Comparison of ENCODE assay signal across 17 mouse cellular contexts in genomic region chr6:137126861-137127260, GRCm38 (mm10). TPM values are rescaled to one million over a fixed set of nuclear protein-coding genes. Genes with fewer than 3 reads are reported as not detected.
DNase-seq lines count a peak whose midpoint lies in the region; ATAC-seq and TF ChIP-seq lines count a peak whose summit lies in the region.
"Had no signal": no experiment of that assay in that cellular context is flagged by ENCODE, and none has a peak within 500 bp of the region (broad histone marks: within the 10 kb centered on the region; RNA-seq: fewer than 3 reads in every experiment).

No protein-coding gene starts in this region.

- no peaks in the 10 kb centered on the region for H3K36me3 ChIP-seq in intestine, embryonic 14.5 days (ENCODE audit: control insufficient read depth, insufficient read depth, low read length)
- no peaks in the 10 kb centered on the region for H3K36me3 ChIP-seq in intestine, postnatal 0 days (ENCODE audit: control insufficient read depth, insufficient read depth)
- H3K36me3 ChIP-seq in lung, embryonic 16.5 days (ENCODE audit: control insufficient read depth, insufficient read depth, low read length) = no peaks in the 10 kb centered on the region
- H3K36me3 ChIP-seq in intestine, embryonic 15.5 days = no peaks in the 10 kb centered on the region
- H3K36me3 ChIP-seq: heart, embryonic 10.5 days; neural tube, embryonic 12.5 days had no signal

- no peaks in the 10 kb centered on the region for H3K9me3 ChIP-seq in intestine, embryonic 14.5 days (ENCODE audit: control insufficient read depth, low read length)
- no peaks in the 10 kb centered on the region for H3K9me3 ChIP-seq in intestine, postnatal 0 days (ENCODE audit: control insufficient read depth)
- H3K9me3 ChIP-seq in lung, embryonic 16.5 days (ENCODE audit: control insufficient read depth, low read length) = no peaks in the 10 kb centered on the region
- no peaks in the 10 kb centered on the region for H3K9me3 ChIP-seq in intestine, embryonic 15.5 days
- H3K9me3 ChIP-seq: heart, embryonic 10.5 days; megakaryocyte, embryonic 14.5 days; neural tube, embryonic 12.5 days had no signal

- H3K27me3 ChIP-seq in intestine, embryonic 14.5 days (replicated peaks; ENCODE audit: control insufficient read depth, insufficient read depth, low read length) = no peaks in the 10 kb centered on the region
- no peaks in the 10 kb centered on the region for H3K27me3 ChIP-seq in intestine, postnatal 0 days (replicated peaks; ENCODE audit: control insufficient read depth, insufficient read depth, low read length)
- H3K27me3 ChIP-seq in lung, embryonic 16.5 days (ENCODE audit: control insufficient read depth, insufficient read depth, low read depth, low read length) = no peaks in the 10 kb centered on the region
- no peaks in the 10 kb centered on the region for H3K27me3 ChIP-seq in intestine, embryonic 15.5 days (replicated peaks)
- H3K27me3 ChIP-seq: megakaryocyte, embryonic 14.5 days; neural tube, embryonic 12.5 days had no signal

- 41% methylated on average over 5 of the region's 5 CpGs for whole genome bisulfite sequencing in intestine, embryonic 14.5 days
- 61% methylated on average over 5 of the region's 5 CpGs for WGBS in intestine, postnatal 0 days
- 30% methylated on average over 5 of the region's 5 CpGs for WGBS in lung, embryonic 16.5 days
- WGBS in intestine, embryonic 15.5 days = 39% methylated on average over 5 of the region's 5 CpGs

- peak overlapping the region; percentile 66 for H3K27ac ChIP-seq in intestine, embryonic 14.5 days (ENCODE audit: low read depth)
- no peak overlapping the region for H3K27ac ChIP-seq in intestine, postnatal 0 days (ENCODE audit: low read depth, low read length)
- peak overlapping the region; percentile 39 for H3K27ac ChIP-seq in lung, embryonic 16.5 days (ENCODE audit: low read length)
- 0 out of 2 replicates have a peak overlapping the region, but pooled peaks have one; percentile 54 for H3K27ac ChIP-seq in intestine, embryonic 15.5 days
- H3K27ac ChIP-seq: hindbrain, postnatal 0 days; neural tube, embryonic 12.5 days had no signal

- no peak for DNase-seq in intestine, embryonic 14.5 days (ENCODE audit: low spot score)
- no peak for DNase-seq in lung, postnatal 4 days
- no peak for DNase-seq in Muller cell, postnatal 12 days (ENCODE audit: inconsistent ontology term)
- no peak for DNase-seq in c-Kit-positive CD71-positive TER-119-positive erythroid progenitor cells, embryonic 14.5 days (ENCODE audit: low spot score)
- DNase-seq in layer of hippocampus, adult 9-10 months (ENCODE audit: low spot score) = no peak
- DNase-seq: forebrain, postnatal 0 days; gastrocnemius, postnatal 10 days; lung, adult 18-20 months; spleen, adult 18-20 months; thymus, postnatal 25 days had no signal

- H3K4me1 ChIP-seq in intestine, embryonic 14.5 days (replicated peaks; ENCODE audit: control insufficient read depth, insufficient read depth, low read length) = peaks cover 33% of the 10 kb centered on the region
- peaks cover 8% of the 10 kb centered on the region; the same call in 1 of the 2 replicates for H3K4me1 ChIP-seq in intestine, postnatal 0 days (replicated peaks; ENCODE audit: control insufficient read depth, insufficient read depth, low read length)
- H3K4me1 ChIP-seq in lung, embryonic 16.5 days (replicated peaks; ENCODE audit: control insufficient read depth, insufficient read depth, low read length) = peaks cover 19% of the 10 kb centered on the region
- peaks cover 12% of the 10 kb centered on the region for H3K4me1 ChIP-seq in intestine, embryonic 15.5 days (replicated peaks)
- H3K4me1 ChIP-seq: megakaryocyte, embryonic 14.5 days had no signal

- no peak overlapping the region for H3K4me2 ChIP-seq in intestine, embryonic 14.5 days (ENCODE audit: low read length)
- H3K4me2 ChIP-seq in intestine, postnatal 0 days (replicated peaks; ENCODE audit: low read depth) = no peak overlapping the region
- no peak overlapping the region for H3K4me2 ChIP-seq in lung, embryonic 16.5 days (ENCODE audit: low read depth, low read length)
- no peak overlapping the region for H3K4me2 ChIP-seq in intestine, embryonic 15.5 days (replicated peaks)
- H3K4me2 ChIP-seq: neural tube, embryonic 12.5 days had no signal

- no peak overlapping the region for H3K4me3 ChIP-seq in intestine, embryonic 14.5 days (ENCODE audit: low read depth, low read length)
- no peak overlapping the region for H3K4me3 ChIP-seq in intestine, postnatal 0 days (ENCODE audit: low read depth, low read length)
- H3K4me3 ChIP-seq in lung, embryonic 16.5 days (ENCODE audit: low read length) = no peak overlapping the region
- H3K4me3 ChIP-seq in intestine, embryonic 15.5 days (replicated peaks) = no peak overlapping the region
- H3K4me3 ChIP-seq: heart, embryonic 10.5 days; megakaryocyte, embryonic 14.5 days; neural tube, embryonic 12.5 days had no signal

- no peak for TF ChIP-seq CTCF in intestine, postnatal 0 days (IDR thresholded peaks at IDR 0.05; ENCODE audit: low read depth)

- ATAC-seq in intestine, embryonic 14.5 days (replicated peaks; ENCODE audit: low FRiP score, low TSS enrichment, low read depth) = no peak
- no peak for ATAC-seq in intestine, postnatal 0 days
- ATAC-seq in lung, embryonic 16.5 days (ENCODE audit: low read depth) = no peak
- ATAC-seq in intestine, embryonic 15.5 days = no peak
- ATAC-seq: forebrain, postnatal 0 days had no signal

- no peak overlapping the region for H3K9ac ChIP-seq in intestine, embryonic 14.5 days (ENCODE audit: low read length)
- H3K9ac ChIP-seq in intestine, postnatal 0 days (ENCODE audit: low read depth, low read length) = no peak overlapping the region
- no peak overlapping the region for H3K9ac ChIP-seq in lung, embryonic 16.5 days (ENCODE audit: low read length)
- H3K9ac ChIP-seq in intestine, embryonic 15.5 days = no peak overlapping the region
- H3K9ac ChIP-seq: forebrain, postnatal 0 days; neural tube, embryonic 12.5 days had no signal

RNA-seq across cellular contexts. Expression of gene Rerg, which starts 43.4 kb away (rescaled TPM):
- 25.3 and 28.8 TPM in 2 replicates for polyA plus RNA-seq in intestine, embryonic 14.5 days (2014; fragmentation: Nextera tagmentation; extraction: Ambion mirVana)
- polyA plus RNA-seq in intestine, postnatal 0 days (2015; fragmentation: Nextera tagmentation; extraction: Ambion mirVana) = 11.6 and 11.8 TPM in 2 replicates
- 24.9 and 25.0 TPM in 2 replicates for polyA plus RNA-seq in lung, embryonic 16.5 days (2015; fragmentation: Nextera tagmentation; extraction: Ambion mirVana)
- polyA plus RNA-seq in intestine, embryonic 15.5 days (2015; fragmentation: Nextera tagmentation; extraction: Ambion mirVana) = 19.6 and 22.7 TPM in 2 replicates
